Mouse (Mus musculus): Measurements from ENCODE around the gene Gda.

Gda gene

GRCm38 (mm10) chr19:21461221-21461960 is 11.9 kb downstream of the Gda start:
- DNase-seq (ENCODE audit: extremely low read depth, insufficient read length, low spot score): no peak

GRCm38 (mm10) chr19:21457461-21457860 is 15.8 kb downstream of the Gda start:
- no peak for DNase-seq (ENCODE audit: extremely low read depth, insufficient read length, low spot score)

DNA sequence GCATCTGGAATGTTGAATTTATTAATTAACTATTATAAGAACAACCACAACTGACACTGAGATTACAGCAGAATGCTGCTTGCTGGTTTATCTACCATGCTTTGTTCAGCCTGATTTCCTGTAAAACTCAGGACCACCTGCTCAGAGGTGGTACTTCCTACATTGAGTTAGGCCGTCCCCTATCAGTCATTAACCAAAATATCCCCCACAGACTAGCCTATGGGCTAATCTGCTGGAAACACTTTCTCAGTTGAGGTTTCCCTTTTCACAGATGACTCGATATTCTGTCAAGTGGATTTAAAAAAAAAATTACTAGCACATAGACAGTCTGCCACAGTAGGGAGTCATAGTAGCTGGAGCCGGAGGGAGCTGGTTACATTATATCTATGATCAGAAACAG is 31.5 kb downstream of the Gda start:
- DNase-seq (ENCODE audit: extremely low read depth, insufficient read length, low spot score): no peak

- no peak for DNase-seq (ENCODE audit: extremely low read depth, insufficient read length, low spot score)
Observed at GRCm38 (mm10) chr19:21440841-21441240, 32.4 kb downstream of the Gda start.

GRCm38 (mm10) chr19:21439141-21439737 is 34.0 kb downstream of the Gda start:
- DNase-seq (ENCODE audit: extremely low read depth, insufficient read length, low spot score): no peak

DNA sequence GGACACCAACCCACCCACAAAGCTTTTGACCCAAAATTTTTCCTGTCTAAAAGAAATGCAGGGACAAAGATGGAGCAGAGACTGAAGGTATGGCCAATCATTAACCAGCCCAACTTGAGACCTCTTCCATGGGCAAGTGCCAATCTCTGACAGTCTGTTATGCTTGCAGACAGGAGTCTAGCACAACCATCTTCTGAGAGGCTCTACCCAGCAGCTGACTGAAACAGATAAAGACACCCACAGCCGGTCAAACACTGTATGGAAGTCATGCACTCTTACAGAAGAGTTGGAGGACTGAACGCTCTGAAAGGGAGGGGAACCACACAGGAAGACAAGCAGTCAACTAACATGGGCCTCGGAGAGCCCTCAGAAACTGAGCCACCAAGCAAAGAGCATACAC is 36.7 kb downstream of the Gda start:
- DNase-seq (ENCODE audit: extremely low read depth, insufficient read length, low spot score): no peak

- no peak for DNase-seq (ENCODE audit: extremely low read depth, insufficient read length, low spot score)
Observed at GRCm38 (mm10) chr19:21433348-21433747, 39.9 kb downstream of the Gda start.

DNA sequence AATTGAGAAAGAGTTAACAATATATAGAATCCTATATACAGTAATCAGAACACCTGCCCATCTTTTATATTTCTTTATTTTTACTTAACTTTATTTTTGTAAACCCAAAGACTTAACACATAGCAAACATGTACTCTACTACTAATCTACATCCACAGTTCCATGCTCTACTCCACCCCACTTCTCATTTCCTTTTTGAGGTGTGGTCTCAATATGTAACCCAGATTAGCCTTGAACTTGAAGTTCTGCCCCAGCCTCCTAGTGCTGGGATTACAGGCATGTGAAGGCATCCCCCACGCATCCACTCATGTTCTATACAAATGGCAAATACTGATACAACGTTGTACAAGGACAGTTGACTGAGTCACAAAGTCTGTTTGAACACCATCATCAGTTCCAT is 40.4 kb downstream of the Gda start:
- no peak for DNase-seq (ENCODE audit: extremely low read depth, insufficient read length, low spot score)

DNA sequence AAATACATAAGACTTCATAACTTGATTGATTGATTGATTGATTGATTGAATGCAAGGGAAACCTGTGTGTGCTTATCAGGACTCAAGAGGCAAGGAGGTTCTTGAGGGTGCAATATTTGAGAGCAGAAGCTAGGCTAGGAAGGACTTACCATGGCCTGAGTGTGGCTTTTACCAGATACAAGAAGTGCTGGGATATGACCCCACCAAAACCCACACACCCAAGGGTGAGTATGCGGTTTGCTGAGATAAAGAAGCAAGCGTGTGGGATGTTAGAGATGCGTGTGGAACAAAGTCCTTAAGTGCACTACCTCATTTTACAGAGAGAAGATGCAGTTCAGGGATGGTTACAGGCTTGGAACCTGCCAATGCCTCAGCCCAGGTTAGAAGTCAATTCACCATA is 41.0 kb downstream of the Gda start:
- DNase-seq (ENCODE audit: extremely low read depth, insufficient read length, low spot score): no peak

DNA sequence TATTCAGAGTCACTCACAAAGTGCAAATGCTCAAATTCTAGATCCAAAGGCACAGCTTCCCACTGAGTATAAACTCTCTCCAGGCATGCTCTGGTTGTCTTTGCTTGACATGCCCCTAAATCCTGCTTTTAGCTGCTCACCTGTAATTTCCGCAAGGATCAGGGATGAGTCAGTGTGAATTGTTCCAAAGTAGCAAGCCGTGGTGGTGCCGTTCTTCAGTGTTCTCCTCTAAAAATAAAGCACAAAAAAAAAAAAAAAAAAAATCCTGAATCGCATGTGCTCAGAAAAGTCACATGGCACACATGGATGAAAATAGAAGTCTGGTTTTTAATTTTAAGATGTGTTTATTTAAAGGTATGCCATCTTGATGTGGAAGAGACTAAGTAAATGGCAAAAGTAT is 47.9 kb downstream of the Gda start:
- DNase-seq (ENCODE audit: extremely low read depth, insufficient read length, low spot score): no peak

- no peak for DNase-seq (ENCODE audit: extremely low read depth, insufficient read length, low spot score)
Observed at GRCm38 (mm10) chr19:21423731-21424130, 49.5 kb downstream of the Gda start.

DNA sequence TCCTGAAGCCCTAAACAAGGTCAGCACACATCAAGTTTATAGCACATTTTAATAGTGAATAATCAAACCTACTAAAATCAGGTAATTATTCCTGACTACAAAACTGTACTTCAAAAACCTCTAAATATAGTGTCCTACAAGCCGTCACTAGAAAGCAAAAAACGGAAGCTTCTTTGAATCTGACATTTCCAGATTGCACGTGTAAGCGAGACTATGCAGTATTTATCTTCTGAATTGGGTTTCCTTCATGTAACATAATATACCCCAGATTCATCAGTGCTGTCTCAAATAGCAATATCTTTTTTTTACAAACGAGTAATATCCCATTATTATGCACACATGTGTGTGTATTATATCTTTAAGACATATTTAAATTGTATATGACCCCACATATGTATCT is 54.8 kb downstream of the Gda start:
- DNase-seq (ENCODE audit: extremely low read depth, insufficient read length, low spot score): no peak

DNA sequence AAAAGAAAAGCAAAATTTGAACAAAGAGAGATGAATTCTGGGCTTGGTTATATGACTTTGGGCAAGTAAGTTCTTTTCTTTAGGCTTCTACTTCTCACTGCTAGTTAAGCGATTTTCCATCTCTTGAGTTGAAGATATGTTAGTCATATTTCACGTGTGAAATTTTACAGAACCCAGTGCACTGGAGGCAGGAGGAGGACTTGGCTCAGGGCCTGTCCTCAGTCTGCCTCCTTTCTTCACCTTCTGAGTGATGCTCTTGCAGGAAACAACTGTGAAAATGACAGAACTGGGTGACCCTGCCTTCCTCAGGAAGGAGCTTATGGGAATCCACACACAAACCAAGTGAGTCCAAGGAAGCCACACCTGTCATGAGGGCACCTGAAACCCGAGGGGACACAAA is 57.9 kb downstream of the Gda start:
- no peak for DNase-seq (ENCODE audit: extremely low read depth, insufficient read length, low spot score)

- DNase-seq (ENCODE audit: extremely low read depth, insufficient read length, low spot score): no peak
Observed at GRCm38 (mm10) chr19:21409178-21409577, 64.1 kb downstream of the Gda start.

GRCm38 (mm10) chr19:21407363-21407762 is 65.9 kb downstream of the Gda start:
- no peak for DNase-seq (ENCODE audit: extremely low read depth, insufficient read length, low spot score)

- DNase-seq (ENCODE audit: extremely low read depth, insufficient read length, low spot score): no peak
Observed at GRCm38 (mm10) chr19:21397994-21398393, 75.3 kb downstream of the Gda start.

- no peak for DNase-seq (ENCODE audit: extremely low read depth, insufficient read length, low spot score)
Observed at GRCm38 (mm10) chr19:21396364-21396763, 76.9 kb downstream of the Gda start.

GRCm38 (mm10) chr19:21390904-21391303 is 82.3 kb downstream of the Gda start:
- no peak for DNase-seq (ENCODE audit: extremely low read depth, insufficient read length, low spot score)

DNA sequence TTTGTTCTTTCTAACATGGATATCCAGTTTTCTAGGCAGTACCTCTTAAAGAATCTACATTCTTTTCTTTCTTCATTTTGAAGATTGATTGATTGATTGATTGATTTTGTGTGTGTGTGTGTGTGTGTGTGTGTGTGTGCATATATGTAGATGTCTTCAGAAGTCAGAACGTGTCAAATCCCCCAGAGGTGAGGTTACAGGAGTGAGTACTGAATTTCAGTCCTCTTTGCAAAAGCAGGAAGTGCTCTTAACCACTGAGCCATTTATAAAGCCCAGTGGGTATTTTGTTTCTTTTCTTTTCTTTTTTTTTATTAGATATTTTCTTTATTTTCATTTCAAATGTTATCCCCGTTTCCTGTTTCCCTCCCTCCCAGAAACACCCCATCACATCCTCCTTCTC is 86.4 kb downstream of the Gda start:
- no peak for DNase-seq (ENCODE audit: extremely low read depth, insufficient read length, low spot score)

GRCm38 (mm10) chr19:21384231-21384630 is 89.0 kb downstream of the Gda start:
- DNase-seq (ENCODE audit: extremely low read depth, insufficient read length, low spot score): no peak

DNA sequence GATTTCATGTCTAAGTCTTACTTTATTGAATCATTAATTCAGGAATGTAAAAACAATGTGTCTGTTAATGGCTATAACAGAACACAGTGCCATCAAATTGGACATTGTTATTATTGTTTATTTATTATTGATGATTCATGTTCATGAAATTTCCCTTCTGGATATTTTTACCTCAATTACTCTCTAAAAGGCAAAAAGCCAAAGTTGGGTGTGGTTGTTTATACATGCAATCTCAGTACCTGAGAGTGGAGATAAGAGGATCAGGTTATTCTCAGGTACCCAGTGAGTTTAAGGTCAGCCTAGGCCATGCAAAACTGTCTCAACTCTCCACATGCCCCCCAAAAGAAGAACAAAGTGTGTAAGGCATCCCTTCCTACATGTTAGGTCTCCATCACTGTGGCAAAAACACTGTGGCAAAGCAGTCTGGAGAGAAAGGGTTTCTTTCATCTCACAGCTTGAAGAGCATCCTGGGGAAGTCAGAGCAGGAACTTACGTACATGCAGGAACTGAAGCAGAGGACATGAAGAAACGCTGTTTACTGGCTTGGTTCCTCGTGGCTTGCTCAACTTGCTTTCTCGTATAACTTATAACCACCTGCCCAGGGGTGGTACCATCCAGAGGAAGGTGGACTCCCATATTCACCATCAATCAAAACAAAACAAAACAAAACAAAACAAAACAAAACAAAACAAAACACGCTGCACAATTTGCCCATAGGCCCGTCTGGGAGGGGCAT is 89.6 kb downstream of the Gda start:
- no peak for DNase-seq (ENCODE audit: extremely low read depth, insufficient read length, low spot score)

- no peak for DNase-seq (ENCODE audit: extremely low read depth, insufficient read length, low spot score)
Observed at GRCm38 (mm10) chr19:21381696-21382095, 91.5 kb downstream of the Gda start.

Data from 3134 (cell line).